Comparison of ENCODE assay signal across 20 mouse cellular contexts in genomic region chr8:115257417-115257816, GRCm38 (mm10).
DNase-seq lines count a peak whose midpoint lies in the region; ATAC-seq lines count a peak whose summit lies in the region.
"Had no signal": no experiment of that assay in that cellular context is flagged by ENCODE, and none has a peak within 500 bp of the region (broad histone marks: within the 10 kb centered on the region; RNA-seq: fewer than 3 reads in every experiment).

No protein-coding gene starts in this region.

- H3K27ac ChIP-seq in limb, embryonic 10.5 days, result 0 out of 2 replicates have a peak overlapping the region, but pooled peaks have one; percentile 9
- no peak overlapping the region for H3K27ac ChIP-seq in limb, embryonic 11.5 days (replicated peaks; ENCODE audit: low read depth, low read length)
- no peak overlapping the region for H3K27ac ChIP-seq in limb, embryonic 13.5 days
- H3K27ac ChIP-seq in limb, embryonic 15.5 days, result no peak overlapping the region
- H3K27ac ChIP-seq in midbrain, embryonic 13.5 days, result no peak overlapping the region
- H3K27ac ChIP-seq: embryonic facial prominence, embryonic 10.5 days; embryonic facial prominence, embryonic 12.5 days; forebrain, embryonic 13.5 days; forebrain, embryonic 15.5 days had no signal

- 92% methylated on average over 17 of the region's 17 CpGs for WGBS in limb, embryonic 10.5 days
- WGBS in limb, embryonic 11.5 days, result 74% methylated on average over 17 of the region's 17 CpGs
- WGBS in limb, embryonic 13.5 days, result 21% methylated on average over 17 of the region's 17 CpGs
- WGBS in limb, embryonic 15.5 days, result 36% methylated on average over 17 of the region's 17 CpGs
- 91% methylated on average over 17 of the region's 17 CpGs for WGBS in midbrain, embryonic 13.5 days

- no peak overlapping the region for H3K9ac ChIP-seq in limb, embryonic 11.5 days (ENCODE audit: low read length)
- H3K9ac ChIP-seq in limb, embryonic 13.5 days, result no peak overlapping the region
- no peak overlapping the region for H3K9ac ChIP-seq in limb, embryonic 15.5 days
- H3K9ac ChIP-seq in midbrain, embryonic 13.5 days (replicated peaks), result no peak overlapping the region
- H3K9ac ChIP-seq: embryonic facial prominence, embryonic 12.5 days; forebrain, embryonic 13.5 days; forebrain, embryonic 15.5 days had no signal

- peak; percentile 57; the same call in 1 of the 2 replicates for ATAC-seq in limb, embryonic 11.5 days (ENCODE audit: insufficient number of reproducible peaks, low FRiP score, low TSS enrichment, low read depth)
- peak; percentile 90 for ATAC-seq in limb, embryonic 13.5 days (ENCODE audit: low FRiP score, low read depth)
- ATAC-seq in limb, embryonic 15.5 days (ENCODE audit: insufficient number of reproducible peaks, low FRiP score, low TSS enrichment, low read depth), result peak; percentile 42; the same call in 1 of the 2 replicates
- no peak for ATAC-seq in midbrain, embryonic 13.5 days
- ATAC-seq: forebrain, embryonic 13.5 days; forebrain, embryonic 15.5 days had no signal

- no peak for DNase-seq in limb, embryonic 10.5 days (ENCODE audit: low spot score)
- DNase-seq in limb, embryonic 11.5 days (ENCODE audit: low spot score), result no peak
- DNase-seq in spleen, adult 18-20 months, result no peak
- DNase-seq in urinary bladder, adult 18-20 months (ENCODE audit: low spot score in 2 of 2), result no peak
- no peak for DNase-seq in layer of hippocampus, adult 18-20 months (ENCODE audit: low spot score in 2 of 2)
- DNase-seq: adrenal gland, adult 2 months; adrenal gland, postnatal 10 days; adrenal gland, postnatal 25 days; cerebellum, adult 11 months; cerebellum, adult 18-20 months; cerebellum, adult 9-10 months; cerebellum, postnatal 10 days; cerebellum, postnatal 25 days had no signal

- H3K9me3 ChIP-seq in limb, embryonic 10.5 days (replicated peaks), result no peaks in the 10 kb centered on the region
- H3K9me3 ChIP-seq in limb, embryonic 11.5 days (ENCODE audit: control insufficient read depth, low read length), result no peaks in the 10 kb centered on the region
- H3K9me3 ChIP-seq in limb, embryonic 13.5 days, result no peaks in the 10 kb centered on the region
- H3K9me3 ChIP-seq in limb, embryonic 15.5 days, result no peaks in the 10 kb centered on the region
- no peaks in the 10 kb centered on the region for H3K9me3 ChIP-seq in midbrain, embryonic 13.5 days
- H3K9me3 ChIP-seq: embryonic facial prominence, embryonic 10.5 days; embryonic facial prominence, embryonic 12.5 days; forebrain, embryonic 13.5 days; forebrain, embryonic 15.5 days had no signal

- no peak overlapping the region for H3K4me3 ChIP-seq in limb, embryonic 10.5 days
- H3K4me3 ChIP-seq in limb, embryonic 11.5 days (ENCODE audit: low read depth, low read length), result no peak overlapping the region
- H3K4me3 ChIP-seq in limb, embryonic 13.5 days, result no peak overlapping the region
- no peak overlapping the region for H3K4me3 ChIP-seq in limb, embryonic 15.5 days
- no peak overlapping the region for H3K4me3 ChIP-seq in midbrain, embryonic 13.5 days (replicated peaks)
- H3K4me3 ChIP-seq: embryonic facial prominence, embryonic 10.5 days; embryonic facial prominence, embryonic 12.5 days; forebrain, embryonic 13.5 days; forebrain, embryonic 15.5 days had no signal

- no peak overlapping the region for H3K4me2 ChIP-seq in limb, embryonic 11.5 days (ENCODE audit: low read depth, severe bottlenecking)
- H3K4me2 ChIP-seq in limb, embryonic 13.5 days (replicated peaks), result peak overlapping the region; percentile 9; the same call in 1 of the 2 replicates
- no peak overlapping the region for H3K4me2 ChIP-seq in limb, embryonic 15.5 days
- no peak overlapping the region for H3K4me2 ChIP-seq in midbrain, embryonic 13.5 days (replicated peaks)
- H3K4me2 ChIP-seq: embryonic facial prominence, embryonic 12.5 days; forebrain, embryonic 13.5 days; forebrain, embryonic 15.5 days had no signal

- peaks cover 17% of the 10 kb centered on the region for H3K4me1 ChIP-seq in limb, embryonic 10.5 days
- H3K4me1 ChIP-seq in limb, embryonic 11.5 days (ENCODE audit: control insufficient read depth, insufficient read depth, low read length), result peaks cover 7% of the 10 kb centered on the region; the same call in 1 of the 2 replicates
- H3K4me1 ChIP-seq in limb, embryonic 13.5 days, result peaks cover 37% of the 10 kb centered on the region
- H3K4me1 ChIP-seq in limb, embryonic 15.5 days, result peaks cover 20% of the 10 kb centered on the region; the same call in 1 of the 2 replicates
- peaks cover 7% of the 10 kb centered on the region; the same call in 1 of the 2 replicates for H3K4me1 ChIP-seq in midbrain, embryonic 13.5 days (replicated peaks)

- H3K36me3 ChIP-seq in limb, embryonic 10.5 days, result no peaks in the 10 kb centered on the region
- no peaks in the 10 kb centered on the region for H3K36me3 ChIP-seq in limb, embryonic 11.5 days (ENCODE audit: control insufficient read depth, insufficient read depth, low read length)
- no peaks in the 10 kb centered on the region for H3K36me3 ChIP-seq in limb, embryonic 13.5 days
- no peaks in the 10 kb centered on the region for H3K36me3 ChIP-seq in limb, embryonic 15.5 days
- H3K36me3 ChIP-seq in midbrain, embryonic 13.5 days, result no peaks in the 10 kb centered on the region
- H3K36me3 ChIP-seq: embryonic facial prominence, embryonic 10.5 days; embryonic facial prominence, embryonic 12.5 days; forebrain, embryonic 15.5 days had no signal

- H3K27me3 ChIP-seq in limb, embryonic 10.5 days (ENCODE audit: low read depth, poor library complexity, severe bottlenecking), result 0 out of 2 replicates have a peak, but pooled peaks cover 4% of the 10 kb centered on the region
- no peaks in the 10 kb centered on the region for H3K27me3 ChIP-seq in limb, embryonic 11.5 days (ENCODE audit: control insufficient read depth, insufficient read depth, low read length)
- peaks cover 70% of the 10 kb centered on the region for H3K27me3 ChIP-seq in limb, embryonic 13.5 days
- H3K27me3 ChIP-seq in limb, embryonic 15.5 days, result peaks cover 50% of the 10 kb centered on the region
- H3K27me3 ChIP-seq in midbrain, embryonic 13.5 days, result no peaks in the 10 kb centered on the region
- H3K27me3 ChIP-seq: forebrain, embryonic 13.5 days had no signal
